Mouse (Mus musculus): ENCODE data around the gene Srpk2. TPM values are rescaled to one million over a fixed set of nuclear protein-coding genes. Genes with fewer than 3 reads are reported as not detected.
"Not testable (repeated sequence)": the region's sequence is repeated elsewhere in the genome, so short reads cannot be mapped to it uniquely, and the experiment has no call there.

Srpk2 gene
- polyA plus RNA-seq, 1 experiment, result 2.2 TPM

- WGBS, result 75% methylated on average over 4 of the region's 4 CpGs
These were observed 106.0 kb downstream of the Srpk2 start for GRCm38 (mm10) chr5:23578322-23578957.

GRCm38 (mm10) chr5:23577847-23578246 lies 106.6 kb downstream of the Srpk2 start:
- no peak for DNase-seq (ENCODE audit: low read depth, low spot score)
- WGBS, result 77% methylated on average over 4 of the region's 4 CpGs

More at GRCm38 (mm10) chr5:23578322-23578957, 106.0 kb downstream of the Srpk2 start:
- no peak for DNase-seq (ENCODE audit: low read depth, low spot score)

- WGBS, result 66% methylated on average over 6 of the region's 6 CpGs
- DNase-seq (ENCODE audit: low read depth, low spot score), result no peak
These were observed 107.9 kb downstream of the Srpk2 start for GRCm38 (mm10) chr5:23576336-23577094.

GRCm38 (mm10) chr5:23573942-23574341 lies 110.5 kb downstream of the Srpk2 start:
- WGBS, result 97% methylated on average over 5 of the region's 5 CpGs
- DNase-seq (ENCODE audit: low read depth, low spot score), result no peak

GRCm38 (mm10) chr5:23568188-23568587 lies 116.2 kb downstream of the Srpk2 start:
- no peak for DNase-seq (ENCODE audit: low read depth, low spot score)
- 96% methylated on average over 5 of the region's 5 CpGs for WGBS

- no peak for DNase-seq (ENCODE audit: low read depth, low spot score)
- 91% methylated on average over 6 of the region's 6 CpGs for WGBS
These were observed 118.0 kb downstream of the Srpk2 start for GRCm38 (mm10) chr5:23566382-23566781.

GRCm38 (mm10) chr5:23562278-23563060 lies 121.9 kb downstream of the Srpk2 start:
- DNase-seq (ENCODE audit: low read depth, low spot score), result peak; percentile 43
- 29% methylated on average over 4 of the region's 4 CpGs for WGBS

- 59% methylated on average over 2 of the region's 2 CpGs for WGBS
- no peak for DNase-seq (ENCODE audit: low read depth, low spot score)
These were observed 123.2 kb downstream of the Srpk2 start for GRCm38 (mm10) chr5:23561227-23561626.

GRCm38 (mm10) chr5:23560171-23560570 lies 124.2 kb downstream of the Srpk2 start:
- WGBS, result 50% methylated on average over 4 of the region's 4 CpGs
- no peak for DNase-seq (ENCODE audit: low read depth, low spot score)

GRCm38 (mm10) chr5:23556007-23556770 lies 128.2 kb downstream of the Srpk2 start:
- DNase-seq (ENCODE audit: low read depth, low spot score), result no peak
- WGBS, result 38% methylated on average over 7 of the region's 7 CpGs

GRCm38 (mm10) chr5:23553338-23553737 lies 131.1 kb downstream of the Srpk2 start:
- DNase-seq (ENCODE audit: low read depth, low spot score), result not testable (repeated sequence)
- WGBS, result 82% methylated on average over 3 of the region's 3 CpGs

- DNase-seq (ENCODE audit: low read depth, low spot score), result peak; percentile 29
- WGBS, result 26% methylated on average over 5 of the region's 5 CpGs
These were observed 132.7 kb downstream of the Srpk2 start for GRCm38 (mm10) chr5:23551687-23552086.

GRCm38 (mm10) chr5:23535692-23536091 lies 148.7 kb downstream of the Srpk2 start:
- no peak for DNase-seq (ENCODE audit: low read depth, low spot score)
- 91% methylated on average over 7 of the region's 7 CpGs for WGBS

GRCm38 (mm10) chr5:23531541-23532096 lies 152.8 kb downstream of the Srpk2 start:
- 86% methylated on average over 7 of the region's 7 CpGs for WGBS
- no peak for DNase-seq (ENCODE audit: low read depth, low spot score)

GRCm38 (mm10) chr5:23531100-23531499 lies 153.3 kb downstream of the Srpk2 start:
- DNase-seq (ENCODE audit: low read depth, low spot score), result no peak

GRCm38 (mm10) chr5:23524621-23525020 lies 159.8 kb downstream of the Srpk2 start:
- WGBS, result 68% methylated on average over 3 of the region's 3 CpGs
- no peak for DNase-seq (ENCODE audit: low read depth, low spot score)

More at GRCm38 (mm10) chr5:23531100-23531499, 153.3 kb downstream of the Srpk2 start:
- WGBS, result 98% methylated on average over 6 of the region's 6 CpGs

GRCm38 (mm10) chr5:23523936-23524335 lies 160.5 kb downstream of the Srpk2 start:
- 66% methylated on average over 3 of the region's 3 CpGs for WGBS
- DNase-seq (ENCODE audit: low read depth, low spot score), result no peak

- DNase-seq (ENCODE audit: low read depth, low spot score), result no peak
- 57% methylated on average over 1 of the region's 1 CpGs for WGBS
These were observed 162.8 kb downstream of the Srpk2 start for GRCm38 (mm10) chr5:23521645-23522044.

- 97% methylated on average over 3 of the region's 3 CpGs for WGBS
These were observed 164.7 kb downstream of the Srpk2 start for GRCm38 (mm10) chr5:23519679-23520078.

More at GRCm38 (mm10) chr5:23519679-23520078, 164.7 kb downstream of the Srpk2 start:
- no peak for DNase-seq (ENCODE audit: low read depth, low spot score)
